Comparison of ENCODE assay signal across 24 mouse cellular contexts in genomic region chr14:45956624-45957023, GRCm38 (mm10).
DNase-seq lines count a peak whose midpoint lies in the region; ATAC-seq lines count a peak whose summit lies in the region.
"Had no signal": no experiment of that assay in that cellular context is flagged by ENCODE, and none has a peak within 500 bp of the region (broad histone marks: within the 10 kb centered on the region; RNA-seq: fewer than 3 reads in every experiment).

No protein-coding gene starts in this region.

- no peak overlapping the region for H3K9ac ChIP-seq in heart, embryonic 16.5 days (ENCODE audit: low read length)
- H3K9ac ChIP-seq in limb, embryonic 11.5 days (ENCODE audit: low read length), result no peak overlapping the region
- H3K9ac ChIP-seq: forebrain, postnatal 0 days; hindbrain, embryonic 15.5 days; limb, embryonic 12.5 days; liver, postnatal 0 days; midbrain, embryonic 12.5 days; stomach, embryonic 15.5 days had no signal

- H3K36me3 ChIP-seq in heart, embryonic 10.5 days, result no peaks in the 10 kb centered on the region
- H3K36me3 ChIP-seq in heart, embryonic 16.5 days (ENCODE audit: control insufficient read depth, insufficient read depth), result no peaks in the 10 kb centered on the region
- no peaks in the 10 kb centered on the region for H3K36me3 ChIP-seq in limb, embryonic 11.5 days (ENCODE audit: control insufficient read depth, insufficient read depth, low read length)
- H3K36me3 ChIP-seq: forebrain, embryonic 10.5 days; hindbrain, embryonic 15.5 days; limb, embryonic 12.5 days; midbrain, embryonic 12.5 days; stomach, embryonic 15.5 days had no signal

- 26% methylated on average over 8 of the region's 8 CpGs for WGBS in heart, embryonic 10.5 days
- WGBS in heart, embryonic 16.5 days, result 33% methylated on average over 8 of the region's 8 CpGs
- WGBS in limb, embryonic 11.5 days, result 36% methylated on average over 8 of the region's 8 CpGs

- peak; percentile 25 for DNase-seq in embryo, embryonic 11 days
- DNase-seq in heart, embryonic 10.5 days (ENCODE audit: low spot score), result peak; percentile 89
- peak; percentile 28 for DNase-seq in limb, embryonic 11.5 days (ENCODE audit: low spot score)
- no peak for DNase-seq in cerebellum, adult 11-12 months
- no peak for DNase-seq in spleen, adult 12 weeks (ENCODE audit: low spot score)
- DNase-seq in urinary bladder, postnatal 4 days (ENCODE audit: low spot score in 2 of 2), result no peak
- DNase-seq: adrenal gland, adult 8-10 months; cerebellum, adult 2 months; forebrain, postnatal 0 days; kidney, adult 8-10 months; kidney, postnatal 10 days; liver, postnatal 0 days; retina, postnatal 1 day; right cerebral cortex, postnatal 25 days; thymus, adult 18-20 months; thymus, postnatal 4 days had no signal

- H3K27ac ChIP-seq in heart, embryonic 10.5 days, result peak overlapping the region; percentile 83
- H3K27ac ChIP-seq in heart, embryonic 16.5 days (ENCODE audit: low read length), result peak overlapping the region; percentile 73
- H3K27ac ChIP-seq in limb, embryonic 11.5 days (replicated peaks; ENCODE audit: low read depth, low read length), result no peak overlapping the region
- H3K27ac ChIP-seq: forebrain, embryonic 10.5 days; hindbrain, embryonic 15.5 days; limb, embryonic 12.5 days; midbrain, embryonic 12.5 days; stomach, embryonic 15.5 days had no signal

- no peak overlapping the region for H3K4me3 ChIP-seq in heart, embryonic 10.5 days
- H3K4me3 ChIP-seq in heart, embryonic 16.5 days (ENCODE audit: low read length), result no peak overlapping the region
- H3K4me3 ChIP-seq in limb, embryonic 11.5 days (ENCODE audit: low read depth, low read length), result no peak overlapping the region
- H3K4me3 ChIP-seq: forebrain, embryonic 10.5 days; hindbrain, embryonic 15.5 days; limb, embryonic 12.5 days; midbrain, embryonic 12.5 days; stomach, embryonic 15.5 days had no signal

- H3K4me2 ChIP-seq in heart, embryonic 16.5 days (ENCODE audit: low read depth, low read length), result no peak overlapping the region
- H3K4me2 ChIP-seq in limb, embryonic 11.5 days (ENCODE audit: low read depth, severe bottlenecking), result no peak overlapping the region
- H3K4me2 ChIP-seq: hindbrain, embryonic 15.5 days; limb, embryonic 12.5 days; liver, embryonic 11.5 days; midbrain, embryonic 12.5 days; stomach, embryonic 15.5 days had no signal

- H3K9me3 ChIP-seq in heart, embryonic 10.5 days, result no peaks in the 10 kb centered on the region
- H3K9me3 ChIP-seq in heart, embryonic 16.5 days (replicated peaks; ENCODE audit: control insufficient read depth, low read length), result no peaks in the 10 kb centered on the region
- H3K9me3 ChIP-seq in limb, embryonic 11.5 days (ENCODE audit: control insufficient read depth, low read length), result no peaks in the 10 kb centered on the region
- H3K9me3 ChIP-seq: forebrain, embryonic 10.5 days; hindbrain, embryonic 15.5 days; limb, embryonic 12.5 days; midbrain, embryonic 12.5 days; stomach, embryonic 15.5 days had no signal

- peaks cover 3% of the 10 kb centered on the region; the same call in 1 of the 2 replicates for H3K4me1 ChIP-seq in heart, embryonic 10.5 days
- no peaks in the 10 kb centered on the region for H3K4me1 ChIP-seq in heart, embryonic 16.5 days (ENCODE audit: control insufficient read depth, insufficient read depth, low read length)
- H3K4me1 ChIP-seq in limb, embryonic 11.5 days (ENCODE audit: control insufficient read depth, insufficient read depth, low read length), result peaks cover 4% of the 10 kb centered on the region; the same call in 1 of the 2 replicates
- H3K4me1 ChIP-seq: forebrain, embryonic 10.5 days; hindbrain, embryonic 15.5 days; limb, embryonic 12.5 days; midbrain, embryonic 12.5 days; stomach, embryonic 15.5 days had no signal

- peak; percentile 93 for ATAC-seq in heart, embryonic 16.5 days (replicated peaks; ENCODE audit: extremely low read depth, insufficient read depth, low FRiP score)
- no peak for ATAC-seq in limb, embryonic 11.5 days (ENCODE audit: insufficient number of reproducible peaks, low FRiP score, low TSS enrichment, low read depth)
- ATAC-seq: forebrain, postnatal 0 days; liver, postnatal 0 days; lung, postnatal 0 days had no signal

- H3K27me3 ChIP-seq in heart, embryonic 10.5 days (ENCODE audit: insufficient read depth, poor library complexity, severe bottlenecking), result no peaks in the 10 kb centered on the region
- H3K27me3 ChIP-seq in heart, embryonic 16.5 days (ENCODE audit: control insufficient read depth, insufficient read depth, low read length), result no peaks in the 10 kb centered on the region
- no peaks in the 10 kb centered on the region for H3K27me3 ChIP-seq in limb, embryonic 11.5 days (ENCODE audit: control insufficient read depth, insufficient read depth, low read length)
- H3K27me3 ChIP-seq: hindbrain, embryonic 15.5 days; limb, embryonic 12.5 days; midbrain, embryonic 12.5 days; stomach, embryonic 15.5 days had no signal

Comparison
In these comparisons a context has a peak if more than half of its experiments do, and no peak if none do; other contexts are left out.
1. DNase-seq: peak in embryo, embryonic 11 days (single experiment), heart, embryonic 10.5 days (single experiment) and limb, embryonic 11.5 days (single experiment); none in cerebellum, adult 11-12 months (single experiment), spleen, adult 12 weeks (single experiment) and urinary bladder, postnatal 4 days (0 of 2).